Mouse (Mus musculus): ENCODE measurements around the gene Rs1.
"Not testable (repeated sequence)": the region's sequence is repeated elsewhere in the genome, so short reads cannot be mapped to it uniquely, and the experiment has no call there.

Rs1 gene

DNA sequence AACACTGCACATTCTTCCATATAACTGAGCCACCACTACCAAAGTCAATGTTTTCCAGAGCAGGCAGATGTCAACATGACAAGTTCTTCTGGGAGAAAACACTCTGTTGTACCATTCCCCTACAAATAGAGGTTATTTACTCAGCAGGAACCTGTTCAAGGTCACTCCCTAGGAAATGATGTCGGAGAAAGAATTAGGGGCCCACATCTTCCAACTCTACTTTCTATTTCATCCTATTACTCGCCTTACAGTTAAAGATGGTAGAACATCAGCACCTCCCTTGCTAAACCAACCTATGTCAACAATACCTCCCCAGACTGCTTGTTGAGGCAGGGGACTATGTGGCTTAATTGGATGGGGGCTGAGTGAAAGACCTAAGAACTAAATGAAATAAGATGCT lies at the start of gene Rs1:
Gene Rs1 (plus strand): TSS at position 301 of the 400 bp plus-strand sequence.
- H3K27me3 ChIP-seq (ENCODE audit: insufficient read depth, low read length) = no peaks in the 10 kb centered on the region
- H3K4me3 ChIP-seq (replicated peaks; ENCODE audit: low read length) = no peak within 1 kb of the TSS
- H3K36me3 ChIP-seq (ENCODE audit: insufficient read depth, low read length) = no peaks in the 10 kb centered on the region
- H3K9me3 ChIP-seq (ENCODE audit: low read length) = no peaks in the 10 kb centered on the region
- no peaks in the 10 kb centered on the region for H3K4me1 ChIP-seq (replicated peaks; ENCODE audit: low read depth, low read length)
- no peak for TF ChIP-seq POU5F1 (IDR thresholded peaks at IDR 0.05; ENCODE audit: borderline replicate concordance, low read length)
- no peak for TF ChIP-seq CTCF (conservative IDR thresholded peaks at IDR 0.05; ENCODE audit: low read length)
- TF ChIP-seq NANOG (IDR thresholded peaks at IDR 0.05; ENCODE audit: borderline replicate concordance, low read length) = no peak

DNA sequence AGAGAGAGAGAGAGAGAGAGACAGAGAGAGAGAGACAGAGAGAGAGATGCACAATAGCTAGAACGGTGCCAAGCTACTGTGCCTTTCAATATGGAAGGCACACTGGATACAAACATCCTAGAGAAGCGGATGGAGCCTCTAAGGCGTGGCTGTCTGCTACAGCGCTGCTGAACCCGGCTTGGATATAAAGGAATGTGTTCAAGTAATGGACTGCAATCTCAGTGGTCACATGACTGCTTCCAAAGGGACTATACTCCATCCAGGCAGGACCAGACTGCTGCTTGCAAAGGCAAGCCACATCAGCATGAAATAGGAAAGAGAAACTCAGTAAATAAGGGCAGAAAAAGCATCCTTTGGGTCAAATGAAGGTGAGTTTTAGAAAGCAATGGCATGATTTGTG lies 32.2 kb upstream of the Rs1 start, which contains the start of gene Ppef1:
Gene Ppef1 (minus strand): TSS at position 116 of the 400 bp plus-strand sequence.
- Histone ChIP-seq H3K36me3 (ENCODE audit: insufficient read depth, low read length) (no peaks in the 10 kb centered on the region), H3K9me3 (ENCODE audit: low read length) (no peaks in the 10 kb centered on the region), H3K27me3 (ENCODE audit: insufficient read depth, low read length) (no peaks in the 10 kb centered on the region), H3K4me1 (replicated peaks; ENCODE audit: low read depth, low read length) (no peaks in the 10 kb centered on the region), H3K4me3 (replicated peaks; ENCODE audit: low read length) (no peak within 1 kb of the TSS)
- TF ChIP-seq CTCF (conservative IDR thresholded peaks at IDR 0.05; ENCODE audit: low read length) = no peak
- no peak for TF ChIP-seq POU5F1 (IDR thresholded peaks at IDR 0.05; ENCODE audit: borderline replicate concordance, low read length)
- no peak for TF ChIP-seq NANOG (IDR thresholded peaks at IDR 0.05; ENCODE audit: borderline replicate concordance, low read length)

DNA sequence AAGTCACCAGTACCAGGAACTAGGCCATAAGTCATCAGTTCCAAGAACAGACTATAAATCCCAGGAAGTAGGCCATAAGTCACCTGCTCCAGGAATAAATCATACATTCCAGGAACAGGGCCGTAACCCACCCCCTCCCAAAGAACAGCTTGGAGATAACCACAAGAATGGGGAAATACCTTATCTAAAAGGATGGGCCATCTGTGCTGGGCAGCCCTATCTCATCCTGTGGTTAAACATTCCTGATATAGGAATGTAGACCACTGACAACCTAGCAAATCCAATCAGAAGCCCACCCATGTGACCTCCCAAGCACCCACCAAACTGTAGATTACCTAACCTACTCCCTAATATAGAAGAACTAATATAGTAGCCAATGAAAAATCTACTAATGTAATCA lies 22.4 kb upstream of the Rs1 start:
- no peak overlapping the region for H3K4me3 ChIP-seq (replicated peaks; ENCODE audit: low read length)
- no peaks in the 10 kb centered on the region for H3K9me3 ChIP-seq (ENCODE audit: low read length)
- TF ChIP-seq CTCF (conservative IDR thresholded peaks at IDR 0.05; ENCODE audit: low read length) = no peak
- no peak for TF ChIP-seq NANOG (IDR thresholded peaks at IDR 0.05; ENCODE audit: borderline replicate concordance, low read length)
- no peak for TF ChIP-seq POU5F1 (IDR thresholded peaks at IDR 0.05; ENCODE audit: borderline replicate concordance, low read length)
- H3K27me3 ChIP-seq (ENCODE audit: insufficient read depth, low read length) = no peaks in the 10 kb centered on the region
- H3K4me1 ChIP-seq (replicated peaks; ENCODE audit: low read depth, low read length) = no peaks in the 10 kb centered on the region
- no peaks in the 10 kb centered on the region for H3K36me3 ChIP-seq (ENCODE audit: insufficient read depth, low read length)

DNA sequence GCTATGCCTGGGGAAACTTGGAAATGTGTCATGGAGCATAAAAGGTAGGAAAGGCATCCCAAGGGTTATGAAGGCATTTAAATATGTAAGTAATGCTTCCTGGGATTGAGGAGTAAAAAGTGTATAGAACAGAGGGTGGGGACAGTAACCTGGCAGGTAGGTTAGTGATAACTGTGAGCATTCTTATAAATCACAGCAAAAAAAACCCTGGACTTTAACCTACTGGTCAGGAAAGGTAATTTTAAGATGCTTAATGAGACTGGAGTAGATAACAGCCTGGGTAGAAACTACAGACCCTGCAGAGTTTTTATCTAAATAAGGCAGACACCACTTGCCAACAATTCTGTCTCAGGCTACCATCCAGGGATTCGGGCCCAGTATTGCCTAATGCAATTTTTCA lies 19.2 kb upstream of the Rs1 start:
- TF ChIP-seq NANOG (IDR thresholded peaks at IDR 0.05; ENCODE audit: borderline replicate concordance, low read length) (no peak), POU5F1 (IDR thresholded peaks at IDR 0.05; ENCODE audit: borderline replicate concordance, low read length) (no peak), CTCF (conservative IDR thresholded peaks at IDR 0.05; ENCODE audit: low read length) (no peak)
- Histone ChIP-seq H3K27me3 (ENCODE audit: insufficient read depth, low read length) (no peaks in the 10 kb centered on the region), H3K9me3 (ENCODE audit: low read length) (no peaks in the 10 kb centered on the region), H3K4me1 (replicated peaks; ENCODE audit: low read depth, low read length) (no peaks in the 10 kb centered on the region), H3K36me3 (ENCODE audit: insufficient read depth, low read length) (no peaks in the 10 kb centered on the region), H3K4me3 (replicated peaks; ENCODE audit: low read length) (no peak overlapping the region)

DNA sequence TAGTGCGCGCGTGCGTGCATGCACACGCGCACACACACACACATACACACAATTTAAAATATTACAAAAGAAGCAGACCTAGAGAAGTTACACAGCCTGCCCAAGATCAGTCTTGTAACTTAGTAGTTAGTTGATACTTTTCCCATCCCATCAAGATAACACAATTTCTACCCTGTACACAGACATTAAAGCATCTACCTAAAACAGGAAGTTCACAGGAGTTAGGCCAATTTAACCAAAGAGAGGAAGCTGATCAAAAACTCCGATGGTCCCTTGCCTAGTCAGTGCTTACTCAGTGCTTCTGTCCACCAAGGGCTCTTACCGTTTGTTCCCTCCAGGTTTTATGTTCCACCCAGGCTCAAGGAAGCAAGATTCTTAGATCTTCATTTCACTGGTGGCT lies 17.0 kb upstream of the Rs1 start:
- Histone ChIP-seq H3K4me1 (replicated peaks; ENCODE audit: low read depth, low read length) (no peaks in the 10 kb centered on the region), H3K4me3 (replicated peaks; ENCODE audit: low read length) (no peak overlapping the region), H3K36me3 (ENCODE audit: insufficient read depth, low read length) (no peaks in the 10 kb centered on the region), H3K9me3 (ENCODE audit: low read length) (no peaks in the 10 kb centered on the region), H3K27me3 (ENCODE audit: insufficient read depth, low read length) (no peaks in the 10 kb centered on the region)
- no peak for TF ChIP-seq NANOG (IDR thresholded peaks at IDR 0.05; ENCODE audit: borderline replicate concordance, low read length)
- TF ChIP-seq POU5F1 (IDR thresholded peaks at IDR 0.05; ENCODE audit: borderline replicate concordance, low read length) = no peak
- TF ChIP-seq CTCF (conservative IDR thresholded peaks at IDR 0.05; ENCODE audit: low read length) = no peak

DNA sequence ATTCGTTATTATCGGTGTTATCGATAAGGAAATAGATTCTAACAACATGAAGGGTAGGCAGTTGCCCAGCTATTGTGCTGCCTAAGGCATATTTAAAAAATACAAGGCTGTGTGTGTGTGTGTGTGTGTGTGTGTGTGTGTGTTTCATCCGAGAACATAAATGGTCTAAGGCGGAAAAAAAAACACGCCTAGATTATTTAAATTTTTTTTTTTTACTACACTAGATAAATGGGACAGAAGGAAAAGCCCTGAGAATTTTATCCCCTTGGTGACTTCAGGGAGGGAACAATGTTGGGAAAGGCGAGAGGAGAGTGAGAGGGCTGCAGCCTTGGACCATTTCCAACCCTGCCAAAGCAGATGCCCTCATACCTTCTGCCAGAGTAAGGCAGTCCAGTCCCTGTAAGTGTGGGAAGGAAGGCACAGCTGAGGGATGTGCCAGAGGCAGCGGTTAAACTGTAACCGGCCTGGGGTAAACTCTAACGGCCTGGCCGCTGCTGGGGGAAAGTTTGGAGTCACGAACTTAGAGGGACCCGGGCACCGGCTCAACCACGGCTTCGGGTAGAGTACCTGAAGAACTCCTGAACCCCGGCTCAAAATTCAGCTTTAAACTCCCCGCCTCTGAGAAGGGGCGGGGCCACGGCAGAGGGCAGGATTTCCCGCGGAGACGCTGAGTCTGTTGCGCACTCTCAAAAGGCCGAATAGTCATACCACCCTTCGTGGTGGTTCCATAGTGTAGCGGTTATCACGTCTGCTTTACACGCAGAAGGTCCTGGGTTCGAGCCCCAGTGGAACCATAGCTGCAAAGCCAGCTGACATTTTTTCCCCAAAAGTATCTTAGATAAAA lies 2.2 kb upstream of the Rs1 start:
- H3K27me3 ChIP-seq (ENCODE audit: insufficient read depth, low read length) = no peaks in the 10 kb centered on the region
- no peaks in the 10 kb centered on the region for H3K36me3 ChIP-seq (ENCODE audit: insufficient read depth, low read length)
- H3K4me1 ChIP-seq (replicated peaks; ENCODE audit: low read depth, low read length) = no peaks in the 10 kb centered on the region
- no peak for TF ChIP-seq CTCF (conservative IDR thresholded peaks at IDR 0.05; ENCODE audit: low read length)
- TF ChIP-seq POU5F1 (IDR thresholded peaks at IDR 0.05; ENCODE audit: borderline replicate concordance, low read length) = no peak
- TF ChIP-seq NANOG (IDR thresholded peaks at IDR 0.05; ENCODE audit: borderline replicate concordance, low read length) = no peak
- no peaks in the 10 kb centered on the region for H3K9me3 ChIP-seq (ENCODE audit: low read length)
- peak overlapping the region; percentile 75 for H3K4me3 ChIP-seq (replicated peaks; ENCODE audit: low read length)

DNA sequence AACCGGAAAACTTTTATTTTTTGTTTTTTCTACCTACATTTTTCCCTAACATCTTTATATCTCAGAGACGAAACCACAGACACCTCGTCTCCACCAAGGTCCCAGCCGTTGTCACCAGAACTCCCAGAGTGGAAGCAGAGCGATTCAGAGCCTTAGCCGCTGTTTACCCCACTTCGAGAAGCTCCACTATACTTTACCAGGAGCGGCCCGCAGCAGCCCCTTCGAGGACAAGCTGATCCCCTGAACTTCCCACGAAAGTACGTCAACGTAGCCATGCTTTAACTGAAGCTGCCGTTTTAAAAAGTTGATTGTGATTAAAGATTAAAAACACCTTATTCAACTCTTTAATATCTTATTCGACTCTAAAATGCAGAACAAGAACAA lies 1.6 kb upstream of the Rs1 start:
- H3K36me3 ChIP-seq (ENCODE audit: insufficient read depth, low read length) = no peaks in the 10 kb centered on the region
- no peak for TF ChIP-seq CTCF (conservative IDR thresholded peaks at IDR 0.05; ENCODE audit: low read length)
- TF ChIP-seq POU5F1 (IDR thresholded peaks at IDR 0.05; ENCODE audit: borderline replicate concordance, low read length) = no peak
- no peak for TF ChIP-seq NANOG (IDR thresholded peaks at IDR 0.05; ENCODE audit: borderline replicate concordance, low read length)
- no peaks in the 10 kb centered on the region for H3K9me3 ChIP-seq (ENCODE audit: low read length)
- no peaks in the 10 kb centered on the region for H3K27me3 ChIP-seq (ENCODE audit: insufficient read depth, low read length)
- H3K4me1 ChIP-seq (replicated peaks; ENCODE audit: low read depth, low read length) = no peaks in the 10 kb centered on the region
- peak overlapping the region; percentile 75 for H3K4me3 ChIP-seq (replicated peaks; ENCODE audit: low read length)

DNA sequence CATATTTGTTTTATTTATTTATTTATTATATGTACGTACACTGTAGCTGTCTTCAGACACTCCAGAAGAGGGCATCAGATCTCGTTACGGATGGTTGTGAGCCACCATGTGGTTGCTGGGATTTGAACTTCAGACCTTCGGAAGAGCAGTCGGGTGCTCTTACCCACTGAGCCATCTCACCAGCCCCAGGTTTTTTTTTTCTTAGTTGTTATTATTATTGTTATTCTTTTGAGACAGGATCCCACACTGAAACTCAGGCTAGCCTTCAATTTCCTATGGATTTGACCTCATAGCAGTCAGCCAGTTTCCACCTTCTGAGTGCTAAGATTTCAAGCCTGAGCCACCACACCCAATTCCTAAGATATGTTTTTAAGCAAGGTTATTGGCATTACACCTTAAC lies 1.8 kb downstream of the Rs1 start:
- H3K36me3 ChIP-seq (ENCODE audit: insufficient read depth, low read length); H3K27me3 ChIP-seq (ENCODE audit: insufficient read depth, low read length); H3K4me3 ChIP-seq (replicated peaks; ENCODE audit: low read length); H3K4me1 ChIP-seq (replicated peaks; ENCODE audit: low read depth, low read length); H3K9me3 ChIP-seq (ENCODE audit: low read length): not testable (repeated sequence)

DNA sequence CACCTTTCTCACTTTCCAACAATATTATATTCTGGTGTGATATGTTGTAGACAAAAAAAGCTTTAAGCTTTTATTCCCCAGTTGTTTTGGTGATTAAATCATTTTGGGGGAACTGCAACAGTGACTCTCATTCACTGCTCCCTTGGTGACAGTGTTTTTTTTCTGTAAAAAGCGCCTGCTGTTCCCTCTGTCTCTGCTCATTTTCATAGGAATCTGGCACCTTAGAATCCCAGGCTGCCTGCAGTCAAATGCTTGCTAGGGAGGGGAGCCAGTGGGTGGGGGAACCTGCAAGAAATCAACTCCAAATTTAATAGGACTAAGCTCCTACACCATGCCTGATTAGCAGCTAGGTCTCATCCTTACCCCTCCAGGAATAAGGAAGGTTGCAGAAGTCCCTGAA lies 5.2 kb downstream of the Rs1 start:
- Histone ChIP-seq H3K9me3 (ENCODE audit: low read length) (no peaks in the 10 kb centered on the region), H3K27me3 (ENCODE audit: insufficient read depth, low read length) (no peaks in the 10 kb centered on the region), H3K4me3 (replicated peaks; ENCODE audit: low read length) (no peak overlapping the region), H3K4me1 (replicated peaks; ENCODE audit: low read depth, low read length) (no peaks in the 10 kb centered on the region), H3K36me3 (ENCODE audit: insufficient read depth, low read length) (no peaks in the 10 kb centered on the region)
- TF ChIP-seq CTCF (conservative IDR thresholded peaks at IDR 0.05; ENCODE audit: low read length) (no peak), POU5F1 (IDR thresholded peaks at IDR 0.05; ENCODE audit: borderline replicate concordance, low read length) (no peak), NANOG (IDR thresholded peaks at IDR 0.05; ENCODE audit: borderline replicate concordance, low read length) (no peak)

All from E14TG2a.4 (cell line).